Mouse (Mus musculus) left cerebral cortex, adult 8-10 months (tissue): ENCODE results near the gene Fbf1. TPM values are rescaled to one million over a fixed set of nuclear protein-coding genes. Genes with fewer than 3 reads are reported as not detected.

Experiments used
- DNase-seq, 2 experiments: peaks; one replicate each; pipeline ENCODE4 v3.0.0; 2022; ENCODE audit warnings: low spot score in 2 of 2
- total RNA-seq, 4 experiments: library from RNA; stranded (reverse); gene quantifications; 2 replicates each; pipeline ENCODE4 v1.2.4; 2022

Gene Fbf1
- 10 to 100 TPM; 68.8 to 81.3 (median 76.5) TPM for total RNA-seq

- peak; percentile 91 to 96 for DNase-seq
Observed at GRCm38 (mm10) chr11:116167884-116168439, at the start of gene Fbf1. TSS of gene Fbf1 (minus strand) at chr11:116168166.

GRCm38 (mm10) chr11:116216549-116216948 is 48.6 kb upstream of the Fbf1 start:
- no peak for DNase-seq

- DNase-seq = no peak
Observed at GRCm38 (mm10) chr11:116215991-116216390, 48.0 kb upstream of the Fbf1 start.

GRCm38 (mm10) chr11:116215181-116215580 is 47.2 kb upstream of the Fbf1 start:
- DNase-seq = no peak

GRCm38 (mm10) chr11:116213877-116214510 is 46.0 kb upstream of the Fbf1 start:
- no peak for DNase-seq

GRCm38 (mm10) chr11:116212847-116213246 is 44.9 kb upstream of the Fbf1 start:
- no peak for DNase-seq

- no peak for DNase-seq
Observed at GRCm38 (mm10) chr11:116210696-116211095, 42.7 kb upstream of the Fbf1 start.

- DNase-seq = no peak
Observed at GRCm38 (mm10) chr11:116209257-116209656, 41.3 kb upstream of the Fbf1 start.

GRCm38 (mm10) chr11:116208660-116209059 is 40.7 kb upstream of the Fbf1 start:
- no peak for DNase-seq

- no peak for DNase-seq
Observed at GRCm38 (mm10) chr11:116206678-116207077, 38.7 kb upstream of the Fbf1 start.

- DNase-seq = no peak
Observed at GRCm38 (mm10) chr11:116203150-116203549, 35.2 kb upstream of the Fbf1 start.

GRCm38 (mm10) chr11:116201151-116201550 is 33.2 kb upstream of the Fbf1 start:
- DNase-seq = no peak

- DNase-seq = peak; percentile 92 to 97
Observed at GRCm38 (mm10) chr11:116198639-116199531, 30.9 kb upstream of the Fbf1 start, which contains the start of the genes Ten1 and Acox1. TSS of gene Ten1 (plus strand) at chr11:116198855. TSS of gene Acox1 (minus strand) at chr11:116199045.

GRCm38 (mm10) chr11:116198132-116198531 is 30.2 kb upstream of the Fbf1 start:
- no peak for DNase-seq

GRCm38 (mm10) chr11:116197584-116197906 is 29.6 kb upstream of the Fbf1 start:
- DNase-seq = no peak

- DNase-seq = no peak
Observed at GRCm38 (mm10) chr11:116196866-116197583, 29.1 kb upstream of the Fbf1 start.

GRCm38 (mm10) chr11:116196336-116196735 is 28.4 kb upstream of the Fbf1 start:
- DNase-seq = no peak

GRCm38 (mm10) chr11:116195252-116195651 is 27.3 kb upstream of the Fbf1 start:
- DNase-seq = no peak

GRCm38 (mm10) chr11:116194619-116195018 is 26.7 kb upstream of the Fbf1 start:
- DNase-seq = no peak

- DNase-seq = no peak
Observed at GRCm38 (mm10) chr11:116187226-116187930, 19.4 kb upstream of the Fbf1 start.

- no peak for DNase-seq
Observed at GRCm38 (mm10) chr11:116186360-116186759, 18.4 kb upstream of the Fbf1 start.
